Mouse (Mus musculus): Measurements from ENCODE around the gene Sh3gl2.

GRCm38 (mm10) chr4:85539677-85540076 lies 334.8 kb downstream of the Sh3gl2 start:
- TF ChIP-seq POLR2A (IDR thresholded peaks at IDR 0.05; ENCODE audit: borderline replicate concordance, low read depth, low read length), result no peak
- TF ChIP-seq CTCF (IDR thresholded peaks at IDR 0.05; ENCODE audit: low read depth, low read length), result no peak
